Mouse (Mus musculus) adrenal gland, adult (tissue): ENCODE measurements at regions not wholly inside any gene's neighbourhood (a gene's known extent, or its start where the extent isn't known, plus 50 kb on each side); places are given as distances from the start of the nearest gene placed in this dataset.
"Not testable (repeated sequence)": the region's sequence is repeated elsewhere in the genome, so short reads cannot be mapped to it uniquely, and the experiment has no call there.

Source experiments
- DNase-seq, 2 experiments: peaks; one replicate each; pipeline ENCODE4 v3.0.0; 2022 to 2023; ENCODE audit warnings: low spot score in 1 of 2; ENCODE audit not compliant: inconsistent age in 2 of 2

- DNase-seq = not testable (repeated sequence)
Measured at GRCm38 (mm10) chr13:65934376-65935071, 184.8 kb upstream of the Gm10324 start.

- not testable (repeated sequence) for DNase-seq
Measured at GRCm38 (mm10) chr13:65950250-65950649, 169.1 kb upstream of the Gm10324 start.

GRCm38 (mm10) chr13:65990916-65991433 is 128.4 kb upstream of the Gm10324 start:
- DNase-seq = not testable (repeated sequence)

DNA sequence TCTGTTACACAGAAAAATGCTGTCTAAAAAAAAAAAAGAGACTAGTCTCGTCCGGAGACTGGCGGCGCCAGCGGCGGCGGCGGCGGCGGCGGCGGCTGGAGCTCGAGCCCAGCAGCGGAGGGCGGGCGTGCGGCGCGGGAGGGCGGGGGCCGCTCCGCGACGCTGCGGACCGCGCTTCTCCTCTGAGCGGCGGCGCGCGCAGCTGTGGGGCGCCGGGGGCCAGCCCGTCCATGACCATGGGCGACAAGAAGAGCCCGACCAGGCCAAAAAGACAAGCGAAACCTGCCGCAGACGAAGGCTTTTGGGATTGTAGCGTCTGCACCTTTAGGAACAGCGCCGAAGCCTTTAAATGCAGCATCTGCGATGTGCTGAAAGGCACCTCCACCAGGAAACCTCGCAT is 111.8 kb upstream of the Gm10324 start:
- DNase-seq = not testable (repeated sequence)

DNA sequence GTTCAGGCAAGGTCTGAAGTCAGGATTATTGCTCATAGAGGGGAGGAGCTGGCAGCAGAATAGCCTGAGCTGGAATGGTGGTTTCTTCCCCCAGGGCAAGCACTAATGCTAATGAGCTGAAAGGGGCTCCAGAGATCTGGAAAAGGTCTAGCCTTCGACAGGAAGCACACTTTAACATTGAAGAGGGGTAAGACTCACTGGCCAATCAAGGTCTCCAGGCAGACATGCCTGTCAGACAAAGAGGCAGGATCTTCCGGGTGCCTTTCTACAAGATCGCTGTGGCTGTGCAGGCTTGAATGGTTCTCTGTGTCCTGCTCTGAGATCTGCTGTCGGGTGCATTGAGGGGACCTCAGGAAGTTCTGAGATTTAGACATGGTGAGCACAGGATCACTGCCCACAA is 87.4 kb upstream of the Gm10324 start:
- DNase-seq = not testable (repeated sequence)

GRCm38 (mm10) chr13:66062676-66063075 is 56.7 kb upstream of the Gm10324 start:
- peak in 1 of 2 experiments; percentile 19 for DNase-seq

GRCm38 (mm10) chr13:66063388-66063787 is 56.0 kb upstream of the Gm10324 start:
- peak in 1 of 2 experiments; percentile 14 for DNase-seq
